Comparison of ENCODE assay signal across 9 mouse cellular contexts in genomic region chr9:62549809-62550208, GRCm38 (mm10). TPM values are rescaled to one million over a fixed set of nuclear protein-coding genes. Genes with fewer than 3 reads are reported as not detected.
DNase-seq lines count a peak whose midpoint lies in the region; ATAC-seq and TF ChIP-seq lines count a peak whose summit lies in the region.
"Had no signal": no experiment of that assay in that cellular context is flagged by ENCODE, and none has a peak within 500 bp of the region (broad histone marks: within the 10 kb centered on the region; RNA-seq: fewer than 3 reads in every experiment).

No protein-coding gene starts in this region.

- 2% methylated on average over 8 of the region's 8 CpGs for WGBS in forebrain, postnatal 0 days

- H3K36me3 ChIP-seq in forebrain, postnatal 0 days (ENCODE audit: insufficient read depth), result no peaks in the 10 kb centered on the region
- H3K36me3 ChIP-seq: liver, embryonic 15.5 days had no signal

- H3K4me2 ChIP-seq in forebrain, postnatal 0 days (ENCODE audit: low read depth), result no peak overlapping the region
- H3K4me2 ChIP-seq: liver, embryonic 15.5 days had no signal

- H3K27me3 ChIP-seq in forebrain, postnatal 0 days (ENCODE audit: insufficient read depth, low read length), result no peaks in the 10 kb centered on the region
- H3K27me3 ChIP-seq: liver, embryonic 15.5 days had no signal

- peaks cover 14% of the 10 kb centered on the region for H3K4me1 ChIP-seq in forebrain, postnatal 0 days (ENCODE audit: insufficient read depth)
- H3K4me1 ChIP-seq: liver, embryonic 15.5 days had no signal

- ATAC-seq in forebrain, postnatal 0 days, result peak; percentile 59
- ATAC-seq in hematopoietic stem cell, adult 5-6 weeks (replicated peaks in 1 of 2; ENCODE audit: insufficient read depth in 1 of 2, low FRiP score in 2 of 2, low TSS enrichment in 1 of 2, low read depth in 1 of 2, poor library complexity in 2 of 2, severe bottlenecking in 2 of 2), result peak; percentile 68 to 74

- TF ChIP-seq CTCF in forebrain, postnatal 0 days (IDR thresholded peaks at IDR 0.05; ENCODE audit: low read depth), result peak; percentile 99

- DNase-seq in Muller cell, postnatal 12 days (ENCODE audit: inconsistent ontology term), result peak; percentile 76
- peak; percentile 93 for DNase-seq in cerebellum, adult 11-12 months
- DNase-seq in forebrain, postnatal 0 days, result peak; percentile 96
- DNase-seq in layer of hippocampus, postnatal 10 days (ENCODE audit: low spot score in 2 of 2), result peak; percentile 99
- DNase-seq in lung, postnatal 4 days, result peak; percentile 86 to 93
- DNase-seq in right cerebral cortex, adult 2 months (ENCODE audit: low spot score in 2 of 2), result peak; percentile 99
- peak; percentile 80 for DNase-seq in urinary bladder, adult 2 months (ENCODE audit: low spot score)

- no peak overlapping the region for H3K9ac ChIP-seq in forebrain, postnatal 0 days
- H3K9ac ChIP-seq: liver, embryonic 15.5 days had no signal

- H3K9me3 ChIP-seq in forebrain, postnatal 0 days (ENCODE audit: low read length), result no peaks in the 10 kb centered on the region
- H3K9me3 ChIP-seq: liver, embryonic 15.5 days had no signal

- no peak overlapping the region for H3K27ac ChIP-seq in forebrain, postnatal 0 days (ENCODE audit: low read depth, low read length)
- H3K27ac ChIP-seq: liver, embryonic 15.5 days had no signal

- H3K4me3 ChIP-seq in forebrain, postnatal 0 days (ENCODE audit: low read depth, low read length), result no peak overlapping the region
- H3K4me3 ChIP-seq: liver, embryonic 15.5 days had no signal

RNA-seq across cellular contexts. Expression of gene Coro2b, which starts 13.0 kb away (rescaled TPM):
- total RNA-seq in forebrain, postnatal 0 days (2014; rRNA removed), result 43.3 and 53.2 TPM in 2 replicates
- polyA plus RNA-seq in forebrain, postnatal 0 days (2015; fragmentation: Nextera tagmentation; extraction: Ambion mirVana), result 24.7 and 31.6 TPM in 2 replicates
- 1.9 and 2.1 TPM in 2 replicates for total RNA-seq in hematopoietic stem cell, adult 5-6 weeks (2017)
- 100 to 1,000 TPM; 131 to 136 TPM for total RNA-seq in layer of hippocampus, postnatal 10 days (2021)
- 4.9 and 7.9 TPM in 2 replicates for polyA plus RNA-seq in urinary bladder, adult 2 months (2012; rRNA removed)

Comparison
In these comparisons a context has a peak if more than half of its experiments do, and no peak if none do; other contexts are left out.
1. RNA of gene Coro2b, which starts 13.0 kb away (total RNA-seq): 131 to 136 TPM in layer of hippocampus, postnatal 10 days and 43.3 to 53.2 TPM in forebrain, postnatal 0 days; 1.9 to 2.1 TPM in hematopoietic stem cell, adult 5-6 weeks; every median in the first group is over 10 times any median in the second.
2. Peak in every context shown above with its lines, with median percentiles within 50 percentile points of each other: DNase-seq.